Mouse (Mus musculus): ENCODE measurements around the gene Cped1.

- TF ChIP-seq CTCF (IDR thresholded peaks at IDR 0.05; ENCODE audit: low read depth) (no peak), EP300 (IDR thresholded peaks at IDR 0.05; ENCODE audit: low read depth) (no peak)
Observed at GRCm38 (mm10) chr6:21989081-21989480, 3.4 kb downstream of the Cped1 start.
